Mouse (Mus musculus) CH12.LX (cell line): ENCODE data around the gene Rgs4.

ENCODE experiments used
- CTCF ChIP-seq, 2 experiments: IDR thresholded peaks in 1 of 2; conservative IDR thresholded peaks in 1 of 2; 2 replicates each; pipeline ENCODE4 v1.5.1; 2011 to 2012; ENCODE audit warnings: low read depth in 2 of 2, low read length in 2 of 2, improper control_type of control experiment in 1 of 2, inconsistent platforms in 1 of 2, mild to moderate bottlenecking in 1 of 2, moderate library complexity in 1 of 2
- EP300 ChIP-seq: IDR thresholded peaks from 2 replicates; pipeline ENCODE4 v1.6.1; 2011; ENCODE audit warnings: low read length, improper control_type of control experiment
- TBP ChIP-seq: conservative IDR thresholded peaks from 2 replicates; pipeline ENCODE4 v1.6.1; 2011; ENCODE audit warnings: low read depth, low read length, improper control_type of control experiment
- ZC3H11A ChIP-seq: IDR thresholded peaks from 2 replicates; pipeline ENCODE4 v1.6.1; 2012; ENCODE audit warnings: low read depth, mild to moderate bottlenecking, inconsistent platforms, low read length, improper control_type of control experiment

DNA sequence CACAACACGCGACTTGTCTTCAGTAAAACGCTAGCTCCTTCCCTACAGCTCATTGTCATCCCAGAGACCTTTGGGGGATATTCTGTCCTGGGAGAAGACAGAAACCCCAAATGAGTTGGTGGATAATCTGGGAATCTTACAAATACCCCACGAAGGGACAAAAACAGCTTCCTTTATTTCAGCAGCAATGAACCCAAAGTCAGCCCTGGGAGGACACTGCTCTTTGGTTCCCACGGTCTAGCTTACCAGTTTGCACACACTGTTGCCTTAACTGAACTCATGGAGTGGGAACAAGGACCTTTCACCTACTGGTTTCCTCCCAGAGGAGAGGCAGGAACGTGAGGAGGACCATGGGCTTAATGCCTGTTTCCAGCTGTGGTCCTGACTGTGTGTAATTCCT, 10.2 kb downstream of the Rgs4 start:
- no peak for TF ChIP-seq TBP
- no peak for TF ChIP-seq CTCF (conservative IDR thresholded peaks at IDR 0.05 in 1 of 2, IDR thresholded peaks at IDR 0.05 in 1 of 2; ENCODE audit: low read depth in 2 of 2, low read length in 2 of 2)
- TF ChIP-seq EP300 = no peak
- TF ChIP-seq ZC3H11A = no peak
